Mouse (Mus musculus) cortical plate, adult 2 months (tissue): Measurements from ENCODE around the gene Slit3. TPM values are rescaled to one million over a fixed set of nuclear protein-coding genes. Genes with fewer than 3 reads are reported as not detected.
A peak's percentile ranks its signal among the peaks of the same experiment; 100 is the strongest.

Experiments used
- H3K27ac ChIP-seq: fragments of 200-500 bp; 2 replicates; pipeline ENCODE4 v1.5.1; 2012; ENCODE audit warnings: low read length, control low read depth, inconsistent platforms; ENCODE audit not compliant: insufficient read depth
- H3K4me1 ChIP-seq: fragments of 200-500 bp; 2 replicates; pipeline ENCODE4 v1.6.1; 2011; ENCODE audit warnings: low read length; ENCODE audit not compliant: control insufficient read depth, insufficient read depth
- H3K4me3 ChIP-seq: fragments of 200-500 bp; 2 replicates; pipeline ENCODE4 v1.5.1; 2011; ENCODE audit warnings: mild to moderate bottlenecking, low read length, control low read depth; ENCODE audit not compliant: insufficient read depth
- CTCF ChIP-seq: fragments of 200-500 bp; IDR thresholded peaks from 2 replicates; pipeline ENCODE4 v1.5.1; 2011; ENCODE audit warnings: mild to moderate bottlenecking, control low read depth, low read length; ENCODE audit not compliant: insufficient read depth; ENCODE audit errors: extremely low read depth
- POLR2A ChIP-seq: fragments of 200-500 bp; IDR thresholded peaks from 2 replicates; pipeline ENCODE4 v1.6.1; 2011; ENCODE audit warnings: mild to moderate bottlenecking, low read length, control low read depth; ENCODE audit not compliant: insufficient read depth; ENCODE audit errors: extremely low read depth
- polyA plus RNA-seq: library from polyadenylated mRNA; depleted of rRNA; stranded (reverse); fragments of >200 nt; gene quantifications from 2 replicates; pipeline ENCODE4 v1.2.3, GENCODE M21; 2012

Slit3 gene
- polyA plus RNA-seq, 1 experiment, result 15.8 TPM

GRCm38 (mm10) chr11:35589892-35590291 is 468.9 kb downstream of the Slit3 start:
- Histone ChIP-seq H3K4me3 (no peak overlapping the region), H3K27ac (no peak overlapping the region), H3K4me1 (no peaks in the 10 kb centered on the region)
- no peak for TF ChIP-seq POLR2A
- no peak for TF ChIP-seq CTCF

GRCm38 (mm10) chr11:35593146-35594034 is 472.4 kb downstream of the Slit3 start:
- TF ChIP-seq CTCF (no peak), POLR2A (no peak)
- Histone ChIP-seq H3K4me1 (no peaks in the 10 kb centered on the region), H3K27ac (no peak overlapping the region), H3K4me3 (no peak overlapping the region)

GRCm38 (mm10) chr11:35596064-35596463 is 475.0 kb downstream of the Slit3 start:
- TF ChIP-seq POLR2A (no peak), CTCF (no peak)
- Histone ChIP-seq H3K27ac (no peak overlapping the region), H3K4me3 (no peak overlapping the region), H3K4me1 (no peaks in the 10 kb centered on the region; the same call in none of the 2 replicates)

- peaks cover 2% of the 10 kb centered on the region for H3K4me1 ChIP-seq
- H3K4me3 ChIP-seq, result no peak overlapping the region
- TF ChIP-seq POLR2A (no peak), CTCF (no peak)
- no peak overlapping the region for H3K27ac ChIP-seq
Measured at GRCm38 (mm10) chr11:35597882-35598281, 476.9 kb downstream of the Slit3 start.

GRCm38 (mm10) chr11:35598732-35599131 is 477.7 kb downstream of the Slit3 start:
- TF ChIP-seq CTCF (no peak), POLR2A (no peak)
- H3K4me3 ChIP-seq, result no peak overlapping the region
- H3K4me1 ChIP-seq, result peaks cover 4% of the 10 kb centered on the region
- no peak overlapping the region for H3K27ac ChIP-seq

GRCm38 (mm10) chr11:35601652-35602240 is 480.7 kb downstream of the Slit3 start:
- no peak for TF ChIP-seq CTCF
- TF ChIP-seq POLR2A, result no peak
- Histone ChIP-seq H3K4me3 (no peak overlapping the region), H3K27ac (no peak overlapping the region), H3K4me1 (peaks cover 6% of the 10 kb centered on the region)

GRCm38 (mm10) chr11:35602586-35602985 is 481.6 kb downstream of the Slit3 start:
- Histone ChIP-seq H3K4me1 (peaks cover 9% of the 10 kb centered on the region), H3K4me3 (no peak overlapping the region), H3K27ac (no peak overlapping the region)
- TF ChIP-seq POLR2A (no peak), CTCF (no peak)

- peaks cover 10% of the 10 kb centered on the region for H3K4me1 ChIP-seq
- no peak overlapping the region for H3K27ac ChIP-seq
- TF ChIP-seq POLR2A (no peak), CTCF (peak; percentile 35)
- no peak overlapping the region for H3K4me3 ChIP-seq
Measured at GRCm38 (mm10) chr11:35603946-35604345, 482.9 kb downstream of the Slit3 start.

- peaks cover 10% of the 10 kb centered on the region for H3K4me1 ChIP-seq
- H3K27ac ChIP-seq, result no peak overlapping the region
- H3K4me3 ChIP-seq, result no peak overlapping the region
- TF ChIP-seq CTCF, result no peak
- no peak for TF ChIP-seq POLR2A
Measured at GRCm38 (mm10) chr11:35604848-35605790, 484.1 kb downstream of the Slit3 start.

- TF ChIP-seq CTCF (no peak), POLR2A (no peak)
- peak overlapping the region; percentile 66 for H3K27ac ChIP-seq
- H3K4me1 ChIP-seq, result peaks cover 10% of the 10 kb centered on the region
- H3K4me3 ChIP-seq, result no peak overlapping the region
Measured at GRCm38 (mm10) chr11:35607191-35607590, 486.2 kb downstream of the Slit3 start.
